Mouse (Mus musculus) CH12.LX (cell line): ENCODE results near the gene Pde8b. TPM values are rescaled to one million over a fixed set of nuclear protein-coding genes. Genes with fewer than 3 reads are reported as not detected.
"Not testable (repeated sequence)": the region's sequence is repeated elsewhere in the genome, so short reads cannot be mapped to it uniquely, and the experiment has no call there.

Source experiments
- DNase-seq: peaks from one replicate; pipeline ENCODE4 v3.0.0-alpha.2; 2013; ENCODE audit errors: extremely low read depth
- H3K27ac ChIP-seq: 2 replicates; pipeline ENCODE4 v1.5.1; 2012; ENCODE audit warnings: low read depth, mild to moderate bottlenecking, control low read depth, moderate library complexity; ENCODE audit not compliant: insufficient read depth
- H3K27me3 ChIP-seq: replicated peaks from 2 replicates; pipeline ENCODE3; 2012; ENCODE audit warnings: inconsistent platforms
- H3K36me3 ChIP-seq, 2 experiments: replicated peaks in 1 of 2; 2 replicates each; pipeline versions ENCODE3 to v1.6.1; 2012; ENCODE audit warnings: inconsistent platforms in 1 of 2, low read length in 1 of 2, mild to moderate bottlenecking in 1 of 2, mixed read lengths in 1 of 2, moderate library complexity in 1 of 2; ENCODE audit not compliant: control insufficient read depth in 1 of 2, insufficient read depth in 1 of 2
- H3K4me1 ChIP-seq, 2 experiments: 2 replicates each; pipeline ENCODE4 v1.6.1; 2012; ENCODE audit warnings: inconsistent platforms in 1 of 2, moderate library complexity in 1 of 2; ENCODE audit not compliant: insufficient read depth in 2 of 2, control insufficient read depth in 1 of 2
- H3K4me2 ChIP-seq: 2 replicates; pipeline ENCODE4 v1.6.1; 2012; ENCODE audit warnings: low read depth, mild to moderate bottlenecking, control low read depth; ENCODE audit not compliant: poor library complexity, insufficient read depth, severe bottlenecking
- H3K4me3 ChIP-seq, 3 experiments: fragments of 150-350 bp in 1 of 3; sonication (generic) in 1 of 3; replicated peaks in 1 of 3; 2 replicates each; pipeline versions ENCODE3 to v1.5.1; 2011 to 2012; ENCODE audit warnings: low read depth in 2 of 3, low read length in 2 of 3, mild to moderate bottlenecking in 2 of 3, moderate library complexity in 2 of 3, control low read depth in 1 of 3, improper control_type of control experiment in 1 of 3, inconsistent platforms in 1 of 3, mixed read lengths in 1 of 3; ENCODE audit not compliant: poor library complexity in 1 of 3
- H3K79me2 ChIP-seq: replicated peaks from 2 replicates; pipeline ENCODE4 v1.6.1; 2012; ENCODE audit warnings: mild to moderate bottlenecking, moderate library complexity; ENCODE audit not compliant: control insufficient read depth, poor library complexity, insufficient read depth, severe bottlenecking; ENCODE audit errors: extremely low read depth
- H3K9ac ChIP-seq: 2 replicates; pipeline ENCODE4 v1.6.1; 2012; ENCODE audit warnings: low read depth, mild to moderate bottlenecking, control low read depth, moderate library complexity; ENCODE audit not compliant: insufficient read depth
- H3K9me3 ChIP-seq: replicated peaks from 2 replicates; pipeline ENCODE3; 2012; ENCODE audit warnings: low read length, inconsistent platforms, mixed read lengths
- CTCF ChIP-seq, 2 experiments: IDR thresholded peaks in 1 of 2; conservative IDR thresholded peaks in 1 of 2; 2 replicates each; pipeline ENCODE4 v1.5.1; 2011 to 2012; ENCODE audit warnings: low read depth in 2 of 2, low read length in 2 of 2, improper control_type of control experiment in 1 of 2, inconsistent platforms in 1 of 2, mild to moderate bottlenecking in 1 of 2, moderate library complexity in 1 of 2
- E2F4 ChIP-seq: IDR thresholded peaks from 2 replicates; pipeline ENCODE4 v1.6.1; 2011; ENCODE audit warnings: low read depth, low read length, improper control_type of control experiment; ENCODE audit not compliant: insufficient replicate concordance
- ELF1 ChIP-seq: IDR thresholded peaks from 2 replicates; pipeline ENCODE4 v1.6.1; 2014; ENCODE audit warnings: low read depth, mild to moderate bottlenecking, inconsistent platforms, low read length, improper control_type of control experiment
- EP300 ChIP-seq: IDR thresholded peaks from 2 replicates; pipeline ENCODE4 v1.6.1; 2011; ENCODE audit warnings: low read length, improper control_type of control experiment
- ETS1 ChIP-seq: conservative IDR thresholded peaks from 2 replicates; pipeline ENCODE4 v1.6.1; 2012; ENCODE audit warnings: low read depth, mild to moderate bottlenecking, inconsistent platforms, low read length, improper control_type of control experiment, moderate library complexity
- IRF4 ChIP-seq: IDR thresholded peaks from 2 replicates; pipeline ENCODE4 v1.6.1; 2014; ENCODE audit warnings: low read depth, mild to moderate bottlenecking, inconsistent platforms, low read length, improper control_type of control experiment
- JUND ChIP-seq: conservative IDR thresholded peaks from 2 replicates; pipeline ENCODE4 v1.6.1; 2011; ENCODE audit warnings: low read depth, low read length, improper control_type of control experiment
- MAFK ChIP-seq: IDR thresholded peaks from 2 replicates; pipeline ENCODE4 v1.6.1; 2011; ENCODE audit warnings: low read length, improper control_type of control experiment; ENCODE audit not compliant: insufficient replicate concordance
- MEF2A ChIP-seq: IDR thresholded peaks from 2 replicates; pipeline ENCODE4 v1.6.1; 2014; ENCODE audit warnings: low read depth, mild to moderate bottlenecking, inconsistent platforms, low read length, improper control_type of control experiment, borderline replicate concordance
- MYC ChIP-seq: IDR thresholded peaks from 2 replicates; pipeline ENCODE4 v1.6.1; 2011; ENCODE audit warnings: low read depth, mild to moderate bottlenecking, improper control_type of control experiment, low read length
- NRF1 ChIP-seq: IDR thresholded peaks from 2 replicates; pipeline ENCODE4 v1.6.1; 2014; ENCODE audit warnings: low read depth, mild to moderate bottlenecking, inconsistent platforms, low read length, improper control_type of control experiment, moderate library complexity
- POLR2A ChIP-seq: IDR thresholded peaks from 2 replicates; pipeline ENCODE4 v1.6.1; 2011; ENCODE audit warnings: low read depth, mild to moderate bottlenecking, improper control_type of control experiment, low read length
- SMC3 ChIP-seq: IDR thresholded peaks from 2 replicates; pipeline ENCODE4 v1.6.1; 2011; ENCODE audit warnings: low read depth, low read length, improper control_type of control experiment
- UBTF ChIP-seq: IDR thresholded peaks from 2 replicates; pipeline ENCODE4 v1.6.1; 2012; ENCODE audit warnings: low read depth, mild to moderate bottlenecking, inconsistent platforms, low read length, improper control_type of control experiment, moderate library complexity
- USF2 ChIP-seq: conservative IDR thresholded peaks from 2 replicates; pipeline ENCODE4 v1.6.1; 2011; ENCODE audit warnings: low read depth, low read length, improper control_type of control experiment
- ZKSCAN1 ChIP-seq: IDR thresholded peaks from 2 replicates; pipeline ENCODE4 v1.6.1; 2012; ENCODE audit warnings: low read depth, inconsistent platforms, low read length, improper control_type of control experiment, borderline replicate concordance
- ZMIZ1 ChIP-seq: IDR thresholded peaks from 2 replicates; pipeline ENCODE4 v1.6.1; 2012; ENCODE audit warnings: low read depth, mild to moderate bottlenecking, inconsistent platforms, low read length, improper control_type of control experiment
- dilution Hi-C: fragments of 300-500 bp; cut with MboI; formaldehyde crosslinking; loops from 2 replicates; pipeline ENCODE4 v1.14.3; 2020; ENCODE audit warnings: low sequenced_read_pairs; ENCODE audit not compliant: extremely low pct_unique_long_range_greater_than_20kb, extremely low pct_ligation_motif_present
- in situ Hi-C: fragments of 300-500 bp; cut with MboI; formaldehyde crosslinking; loops from 3 replicates; pipeline ENCODE4 v1.14.3; 2019; ENCODE audit warnings: low sequenced_read_pairs, low pct_ligation_motif_present, low pct_unique_long_range_greater_than_20kb, mixed read lengths
- polyA plus RNA-seq: library from polyadenylated mRNA; unstranded; fragments of >175 nt; gene quantifications from 2 replicates; pipeline ENCODE4 v1.2.1, GENCODE M21; 2012; ENCODE audit warnings: low read depth; ENCODE audit not compliant: insufficient read length
- total RNA-seq, 2 experiments: library from RNA; depleted of rRNA; stranded (reverse); fragments of 300-350 nt in 1 of 2; fragments of >200 nt in 1 of 2; gene quantifications; 2 replicates each; pipeline ENCODE4 v1.2.3; 2012 to 2014

Gene Pde8b
- total and polyA plus RNA-seq, 3 experiments = 0.25 to 2.0 (median 0.93) TPM

GRCm38 (mm10) chr13:95212320-95212719 lies 37.8 kb downstream of the Pde8b start:
- H3K9me3 ChIP-seq = no peaks in the 10 kb centered on the region
- no peaks in the 10 kb centered on the region for H3K79me2 ChIP-seq
- H3K4me1 ChIP-seq = no peaks in the 10 kb centered on the region
- no peaks in the 10 kb centered on the region for H3K27me3 ChIP-seq
- H3K9ac ChIP-seq = no peak overlapping the region
- H3K4me2 ChIP-seq = no peak overlapping the region
- no peak overlapping the region for H3K27ac ChIP-seq
- TF ChIP-seq MAFK = no peak
- no peak for TF ChIP-seq ZKSCAN1
- no peak for TF ChIP-seq IRF4
- no peak for TF ChIP-seq NRF1
- dilution Hi-C loops = no loop called here
- no peak overlapping the region for H3K4me3 ChIP-seq
- DNase-seq = no peak
- H3K36me3 ChIP-seq = no peaks in the 10 kb centered on the region
- in situ Hi-C loops = no loop called here

GRCm38 (mm10) chr13:95207301-95207700 lies 42.8 kb downstream of the Pde8b start:
- H3K36me3 ChIP-seq, H3K9me3 ChIP-seq, dilution Hi-C loops, H3K4me3 ChIP-seq, H3K27ac ChIP-seq, H3K27me3 ChIP-seq, H3K79me2 ChIP-seq, H3K4me2 ChIP-seq, DNase-seq, H3K9ac ChIP-seq, in situ Hi-C loops, H3K4me1 ChIP-seq: not testable (repeated sequence)

GRCm38 (mm10) chr13:95202151-95202758 lies 47.9 kb downstream of the Pde8b start:
- H3K27ac ChIP-seq = no peak overlapping the region
- dilution Hi-C loops = no loop called here

GRCm38 (mm10) chr13:95200817-95201216 lies 49.3 kb downstream of the Pde8b start:
- Histone ChIP-seq H3K9me3 (no peaks in the 10 kb centered on the region), H3K36me3 (no peaks in the 10 kb centered on the region), H3K4me2 (no peak overlapping the region), H3K27me3 (no peaks in the 10 kb centered on the region), H3K79me2 (no peaks in the 10 kb centered on the region), H3K9ac (no peak overlapping the region), H3K4me1 (no peaks in the 10 kb centered on the region; a peak in 1 of 4 replicates), H3K27ac (no peak overlapping the region), H3K4me3 (no peak overlapping the region)
- in situ Hi-C loops (no loop called here), dilution Hi-C loops (no loop called here)
- DNase-seq = no peak
- no peak for TF ChIP-seq ZMIZ1
- no peak for TF ChIP-seq ELF1
- no peak for TF ChIP-seq USF2
- no peak for TF ChIP-seq E2F4
- TF ChIP-seq EP300 = no peak
- TF ChIP-seq UBTF = no peak
- TF ChIP-seq MYC = no peak
- TF ChIP-seq MEF2A = no peak
- TF ChIP-seq POLR2A = no peak
- TF ChIP-seq ETS1 = no peak
- TF ChIP-seq JUND = no peak
- TF ChIP-seq NRF1 = no peak
- TF ChIP-seq CTCF (conservative IDR thresholded peaks at IDR 0.05 in 1 of 2, IDR thresholded peaks at IDR 0.05 in 1 of 2; ENCODE audit: low read depth in 2 of 2, low read length in 2 of 2) = no peak
- no peak for TF ChIP-seq SMC3

More at GRCm38 (mm10) chr13:95202151-95202758, 47.9 kb downstream of the Pde8b start:
- no peak for TF ChIP-seq IRF4
- no peak for TF ChIP-seq CTCF (conservative IDR thresholded peaks at IDR 0.05 in 1 of 2, IDR thresholded peaks at IDR 0.05 in 1 of 2; ENCODE audit: low read depth in 2 of 2, low read length in 2 of 2)
- no peaks in the 10 kb centered on the region for H3K79me2 ChIP-seq
- H3K4me1 ChIP-seq = no peaks in the 10 kb centered on the region; a peak in 1 of 4 replicates
- in situ Hi-C loops = no loop called here
- no peak for DNase-seq
- H3K4me3 ChIP-seq = no peak overlapping the region
- no peaks in the 10 kb centered on the region for H3K9me3 ChIP-seq
- no peak overlapping the region for H3K9ac ChIP-seq
- no peaks in the 10 kb centered on the region for H3K36me3 ChIP-seq
- H3K4me2 ChIP-seq = no peak overlapping the region
- H3K27me3 ChIP-seq = no peaks in the 10 kb centered on the region
